Mouse (Mus musculus) bone marrow macrophage, adult 2 months (primary cell): Measurements from ENCODE around the gene Selenof.

Source experiments
- CTCF ChIP-seq: IDR thresholded peaks from 2 replicates; pipeline ENCODE4 v1.5.1; 2012; ENCODE audit warnings: low read depth, mild to moderate bottlenecking, low read length, moderate library complexity
- POLR2A ChIP-seq: IDR thresholded peaks from 2 replicates; pipeline ENCODE4 v1.6.1; 2012; ENCODE audit warnings: mild to moderate bottlenecking, low read depth, low read length, borderline replicate concordance

DNA sequence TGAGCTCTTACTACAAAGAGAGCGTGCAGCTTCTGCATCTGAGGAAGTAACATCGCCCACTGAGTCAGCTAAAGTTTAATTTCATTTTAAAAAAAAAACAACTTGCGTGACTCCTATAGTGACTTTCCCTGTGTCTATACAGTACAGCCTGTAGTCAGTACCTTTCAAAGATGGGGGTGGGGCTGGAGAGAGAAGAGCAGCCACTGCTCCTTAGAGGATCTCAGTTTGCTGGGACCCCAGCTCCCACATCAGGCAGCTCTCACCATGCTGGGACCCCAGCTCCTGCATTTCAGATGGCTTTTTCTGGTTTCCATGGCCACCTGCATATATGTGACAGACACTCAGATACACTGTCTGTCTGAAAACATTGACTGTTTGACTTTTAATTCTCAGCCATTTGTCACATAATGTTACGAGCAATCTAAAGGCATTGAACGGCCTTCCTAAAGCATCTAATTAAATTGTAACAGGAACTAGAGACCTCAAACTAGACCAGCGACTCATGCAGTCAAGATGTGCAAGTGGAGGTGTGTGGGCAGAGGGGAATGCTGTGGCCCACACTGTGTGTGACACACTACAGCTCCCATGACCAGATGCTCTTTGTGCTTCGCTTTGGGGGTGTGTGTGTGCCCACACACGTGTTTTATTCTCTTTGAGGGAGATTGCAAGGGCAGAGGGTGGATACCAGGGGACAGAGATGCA, 19.2 kb downstream of the Selenof start:
- TF ChIP-seq POLR2A, result no peak
- no peak for TF ChIP-seq CTCF
